Mouse (Mus musculus): Measurements from ENCODE around the gene C1ra. TPM values are rescaled to one million over a fixed set of nuclear protein-coding genes. Genes with fewer than 3 reads are reported as not detected.

C1ra gene
- polyA plus RNA-seq (2017; shearing (Covaris generic)), result not detected

DNA sequence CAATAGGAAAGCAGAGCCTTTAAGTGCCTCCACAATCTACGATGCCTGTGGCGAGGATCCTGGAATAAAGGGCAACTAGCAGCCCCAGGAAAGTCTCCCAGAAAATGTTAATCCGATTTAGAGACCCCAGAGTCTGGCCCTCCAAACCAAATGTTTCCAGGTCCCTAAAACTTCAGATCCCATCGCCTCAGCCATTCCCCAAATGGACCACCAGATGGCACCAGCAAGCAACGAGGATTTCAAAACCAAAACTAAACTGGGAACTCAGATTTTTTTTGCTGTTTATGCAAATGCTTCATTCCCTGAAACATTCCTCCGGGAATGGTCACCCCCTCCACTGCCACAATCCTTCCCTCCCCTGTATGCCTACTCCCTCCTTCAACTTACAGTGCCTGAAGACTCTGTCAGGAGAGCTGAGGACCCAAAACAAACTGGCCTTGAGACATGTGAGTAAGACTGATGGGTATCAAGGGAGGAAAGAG lies at the start of gene C1ra:
Gene C1ra (plus strand): TSS at position 51 of the 482 bp plus-strand sequence.

DNA sequence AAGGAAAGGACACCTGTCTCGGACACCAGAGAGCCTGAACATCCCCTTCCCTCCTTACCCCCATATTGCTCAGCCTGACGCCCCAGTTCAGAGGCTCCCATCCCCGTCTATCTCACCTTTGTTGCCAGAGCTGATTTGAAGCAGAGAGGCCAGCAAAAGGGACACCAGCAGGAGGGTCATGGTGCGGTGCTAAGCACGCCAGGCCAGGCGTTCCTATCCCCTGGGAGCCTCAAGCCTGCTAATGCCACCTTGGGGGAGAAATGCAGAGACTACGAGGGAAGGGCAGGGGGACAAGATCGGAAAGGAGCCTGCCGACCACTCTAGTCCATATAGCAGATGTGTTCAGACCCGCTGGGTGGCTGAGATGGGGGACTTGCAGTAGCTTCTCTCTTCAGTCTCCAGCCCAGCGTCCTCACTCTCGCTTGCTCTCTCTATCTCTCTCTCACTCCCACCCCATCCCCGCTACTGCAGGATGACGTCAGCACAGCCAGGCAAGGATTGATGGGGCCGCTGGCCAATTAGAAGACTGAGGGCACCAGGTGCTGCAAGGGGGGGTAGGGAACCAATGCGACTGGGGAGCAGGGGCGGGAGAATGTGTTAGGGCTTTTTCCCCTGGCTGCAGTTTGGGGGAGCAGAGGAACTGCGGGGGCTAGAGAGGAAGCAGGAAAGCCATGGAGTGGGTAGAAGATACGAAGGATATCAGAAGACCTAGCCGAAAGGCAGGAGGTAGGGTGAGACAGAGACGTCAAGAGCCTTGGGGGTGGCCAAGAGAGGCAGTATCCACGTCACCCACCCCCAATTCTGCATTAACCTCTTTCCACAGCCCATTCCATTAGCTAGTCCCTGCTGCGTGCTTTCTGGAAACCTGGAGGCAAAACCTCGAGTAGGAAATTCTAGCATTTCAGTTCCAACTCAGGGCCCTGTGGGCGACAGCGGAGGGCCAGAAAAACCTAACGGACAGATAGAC lies 47.6 kb upstream of the C1ra start, which contains the start of gene Clstn3:
Gene Clstn3 (minus strand): TSS at position 490 of the 967 bp plus-strand sequence.

DNA sequence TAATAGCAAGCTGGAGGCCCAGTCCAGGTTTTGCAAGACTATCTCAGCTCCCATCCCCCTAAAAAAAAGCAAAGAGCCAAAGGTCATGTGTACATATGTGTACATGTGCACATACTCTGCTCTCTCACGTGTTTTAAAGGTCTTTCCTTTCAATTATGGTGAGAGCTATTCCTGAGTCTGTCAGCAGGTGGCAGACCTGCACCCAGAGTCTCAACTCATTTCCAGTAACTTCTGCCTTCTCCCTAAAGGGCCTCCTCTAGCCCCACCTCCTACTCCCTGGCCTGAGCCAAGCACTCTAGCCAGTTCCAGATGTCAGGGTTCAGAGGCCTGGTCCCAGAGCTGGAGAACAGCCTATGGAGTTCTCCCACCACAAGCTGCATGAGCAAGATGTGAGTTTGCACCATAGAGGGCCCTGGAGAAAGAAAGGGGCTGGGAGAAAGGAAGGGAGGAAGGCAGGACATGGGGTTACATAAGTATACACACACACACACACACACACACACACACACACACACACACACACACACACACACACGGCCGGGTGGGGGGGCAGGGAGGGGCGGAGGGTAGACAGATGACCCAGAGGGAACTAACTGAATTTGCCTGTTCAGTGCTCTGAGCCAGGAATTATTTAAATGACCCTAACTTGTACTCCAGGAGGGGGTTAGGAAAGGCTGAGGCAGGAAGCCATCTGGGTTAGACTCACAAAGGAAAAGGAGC lies 19.2 kb upstream of the C1ra start, which contains the start of gene C1rl:
Gene C1rl (plus strand): TSS at position 272 of the 720 bp plus-strand sequence.

DNA sequence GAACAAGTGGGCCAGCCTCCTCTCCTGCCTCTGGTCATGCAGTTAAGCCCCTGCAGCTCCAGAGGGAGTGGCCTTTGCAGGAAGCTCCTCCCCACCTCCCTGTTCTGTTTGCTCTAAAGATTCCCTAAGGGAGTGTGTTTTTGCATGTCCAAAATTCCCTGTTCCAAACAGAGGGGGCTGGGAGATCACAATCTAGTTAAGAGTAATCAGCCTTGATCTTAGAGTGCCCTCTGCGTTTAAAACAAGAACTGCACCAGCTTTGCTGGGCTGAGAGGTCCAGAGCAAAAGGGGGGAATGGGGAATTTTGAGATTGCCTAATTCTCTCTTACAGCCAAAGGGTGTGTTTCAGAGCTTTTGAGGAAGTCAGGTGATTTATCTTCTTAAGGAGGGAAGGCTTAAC lies 30.1 kb downstream of the C1ra start, which contains the start of gene C1s1:
Gene C1s1 (minus strand): TSS at position 76 of the 400 bp plus-strand sequence.

GRCm38 (mm10) chr6:124570026-124570425 lies 57.8 kb downstream of the C1ra start, which contains the start of gene C1rb:
C1rb (plus strand) TSS chr6:124570294.

Other genes with a start within 250 kb of the C1ra start
- gene Cd163, start 207.7 kb upstream of the C1ra start, polyA plus RNA-seq (2017; shearing (Covaris generic)), result 0.15 TPM
- gene Pex5, start 97.3 kb upstream of the C1ra start, polyA plus RNA-seq (2017; shearing (Covaris generic)), result 39.0 TPM
- gene Clstn3, start 47.6 kb upstream of the C1ra start, polyA plus RNA-seq (2017; shearing (Covaris generic)), result not detected
- 0.12 TPM for gene C1rl, start 19.3 kb upstream of the C1ra start, polyA plus RNA-seq (2017; shearing (Covaris generic))
- not detected for gene C1s1, start 30.0 kb downstream of the C1ra start, polyA plus RNA-seq (2017; shearing (Covaris generic))
- gene C1rb, start 57.9 kb downstream of the C1ra start, polyA plus RNA-seq (2017; shearing (Covaris generic)), result not detected
- not detected for gene C1s2, start 123.7 kb downstream of the C1ra start, polyA plus RNA-seq (2017; shearing (Covaris generic))
- 24.7 TPM for gene Lpcat3, start 150.6 kb downstream of the C1ra start, polyA plus RNA-seq (2017; shearing (Covaris generic))
- gene Emg1, start 199.8 kb downstream of the C1ra start, polyA plus RNA-seq (2017; shearing (Covaris generic)), result 304 TPM
- 134 TPM for gene Phb2, start 199.9 kb downstream of the C1ra start, polyA plus RNA-seq (2017; shearing (Covaris generic))
- 292 TPM for gene Ptpn6, start 226.3 kb downstream of the C1ra start, polyA plus RNA-seq (2017; shearing (Covaris generic))
- 328 TPM for gene Grcc10, start 229.0 kb downstream of the C1ra start, polyA plus RNA-seq (2017; shearing (Covaris generic))
- gene Gm45234, start 243.6 kb downstream of the C1ra start, polyA plus RNA-seq (2017; shearing (Covaris generic)), result not detected
- 15.0 TPM for gene Atn1, start 244.1 kb downstream of the C1ra start, polyA plus RNA-seq (2017; shearing (Covaris generic))